Mouse (Mus musculus): ENCODE measurements around the gene Bend3.
"Not testable (repeated sequence)": the region's sequence is repeated elsewhere in the genome, so short reads cannot be mapped to it uniquely, and the experiment has no call there.

Bend3 gene

GRCm38 (mm10) chr10:43480227-43480849, 1.7 kb downstream of the Bend3 start:
- no peak for DNase-seq (ENCODE audit: low spot score)

- DNase-seq (ENCODE audit: low spot score) = no peak
These were observed 2.5 kb downstream of the Bend3 start for GRCm38 (mm10) chr10:43481179-43481578.

- no peak for DNase-seq (ENCODE audit: low spot score)
These were observed 3.4 kb downstream of the Bend3 start for GRCm38 (mm10) chr10:43482021-43482420.

- DNase-seq (ENCODE audit: low spot score) = no peak
These were observed 4.9 kb downstream of the Bend3 start for GRCm38 (mm10) chr10:43483426-43483995.

GRCm38 (mm10) chr10:43485751-43486268, 7.2 kb downstream of the Bend3 start:
- DNase-seq (ENCODE audit: low spot score) = no peak

GRCm38 (mm10) chr10:43487441-43488010, 8.9 kb downstream of the Bend3 start:
- DNase-seq (ENCODE audit: low spot score) = no peak

GRCm38 (mm10) chr10:43488258-43488657, 9.6 kb downstream of the Bend3 start:
- DNase-seq (ENCODE audit: low spot score) = no peak

GRCm38 (mm10) chr10:43489139-43489538, 10.5 kb downstream of the Bend3 start:
- DNase-seq (ENCODE audit: low spot score) = no peak

- no peak for DNase-seq (ENCODE audit: low spot score)
These were observed 10.9 kb downstream of the Bend3 start for GRCm38 (mm10) chr10:43489550-43489949.

- no peak for DNase-seq (ENCODE audit: low spot score)
These were observed 11.4 kb downstream of the Bend3 start for GRCm38 (mm10) chr10:43490034-43490433.

- no peak for DNase-seq (ENCODE audit: low spot score)
These were observed 12.2 kb downstream of the Bend3 start for GRCm38 (mm10) chr10:43490846-43491245.

- DNase-seq (ENCODE audit: low spot score) = no peak
These were observed 24.0 kb downstream of the Bend3 start for GRCm38 (mm10) chr10:43502599-43502998.

GRCm38 (mm10) chr10:43504291-43504690, 25.7 kb downstream of the Bend3 start:
- no peak for DNase-seq (ENCODE audit: low spot score)

GRCm38 (mm10) chr10:43507051-43507450, 28.4 kb downstream of the Bend3 start:
- no peak for DNase-seq (ENCODE audit: low spot score)

GRCm38 (mm10) chr10:43509228-43509627, 30.6 kb downstream of the Bend3 start:
- DNase-seq (ENCODE audit: low spot score) = no peak

- DNase-seq (ENCODE audit: low spot score) = no peak
These were observed 34.3 kb downstream of the Bend3 start for GRCm38 (mm10) chr10:43512976-43513375.

GRCm38 (mm10) chr10:43516992-43517660, 38.5 kb downstream of the Bend3 start:
- no peak for DNase-seq (ENCODE audit: low spot score)

- no peak for DNase-seq (ENCODE audit: low spot score)
These were observed 39.2 kb downstream of the Bend3 start for GRCm38 (mm10) chr10:43517836-43518235.

- DNase-seq (ENCODE audit: low spot score) = peak; percentile 58
These were observed 39.7 kb downstream of the Bend3 start for GRCm38 (mm10) chr10:43518368-43518767.

GRCm38 (mm10) chr10:43519977-43520376, 41.3 kb downstream of the Bend3 start:
- no peak for DNase-seq (ENCODE audit: low spot score)

GRCm38 (mm10) chr10:43523931-43524330, 45.3 kb downstream of the Bend3 start, which contains the start of gene Gm9803:
Gm9803 (plus strand) TSS chr10:43524084.
- not testable (repeated sequence) for DNase-seq (ENCODE audit: low spot score)
